10 mouse cellular contexts compared by ENCODE assay signal in the genomic region with DNA sequence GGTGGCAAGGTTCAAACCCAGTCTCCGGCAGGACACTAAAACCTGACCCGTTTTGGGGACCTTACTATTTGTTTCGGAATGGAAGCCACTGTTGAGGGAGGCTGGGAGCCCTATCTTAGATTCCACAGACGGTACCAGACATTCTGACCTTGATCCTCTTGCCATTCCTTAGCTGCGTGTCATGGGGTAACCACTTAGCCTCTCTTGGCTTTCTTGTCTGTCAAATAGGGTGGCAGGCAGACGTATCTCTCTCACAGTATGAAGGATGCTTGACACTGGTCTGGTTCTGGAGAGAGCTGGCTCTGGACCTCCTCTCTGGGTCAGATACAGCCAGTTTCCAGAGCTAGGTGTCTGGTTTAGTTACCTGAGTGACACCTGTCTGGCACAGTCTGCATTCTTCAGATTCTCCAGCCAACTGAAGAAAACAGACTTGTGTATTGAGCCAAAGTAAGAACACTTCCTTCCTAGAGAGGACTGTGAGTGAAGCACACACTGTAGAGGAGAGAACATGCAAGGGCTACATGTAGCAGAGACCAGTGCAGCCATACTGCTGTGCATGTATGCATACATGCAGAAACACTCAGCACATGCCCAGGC. TPM values are rescaled to one million over a fixed set of nuclear protein-coding genes. Genes with fewer than 3 reads are reported as not detected.
DNase-seq lines count a peak whose midpoint lies in the region; ATAC-seq lines count a peak whose summit lies in the region.
"Had no signal": no experiment of that assay in that cellular context is flagged by ENCODE, and none has a peak within 500 bp of the region (broad histone marks: within the 10 kb centered on the region; RNA-seq: fewer than 3 reads in every experiment).

No protein-coding gene starts in this region.

- peak overlapping the region; percentile 39; the same call in 1 of the 2 replicates for H3K9ac ChIP-seq in heart, embryonic 14.5 days (ENCODE audit: low read length)
- H3K9ac ChIP-seq in hindbrain, embryonic 13.5 days = no peak overlapping the region
- H3K9ac ChIP-seq: liver, embryonic 15.5 days had no signal

- DNase-seq in heart, postnatal 10 days = no peak
- DNase-seq in ZHBTc4 (ENCODE audit: low read depth, low spot score) = peak; percentile 17
- DNase-seq in lung, postnatal 36 days = peak; percentile 27
- DNase-seq in urinary bladder, postnatal 36 days (ENCODE audit: low spot score in 2 of 2) = no peak
- DNase-seq in cerebellum, adult 11-12 months = no peak
- DNase-seq: kidney, adult 2 months had no signal

- intact Hi-C loops in heart, postnatal 10 days (cut with DNase I) = no loop called here

- 29% methylated on average over 6 of the region's 6 CpGs for WGBS in heart, embryonic 14.5 days
- WGBS in hindbrain, embryonic 13.5 days = 34% methylated on average over 6 of the region's 6 CpGs

- H3K4me2 ChIP-seq in heart, embryonic 14.5 days (ENCODE audit: low read length) = peak overlapping the region; percentile 66
- peak overlapping the region; percentile 53 for H3K4me2 ChIP-seq in hindbrain, embryonic 13.5 days

- H3K36me3 ChIP-seq in heart, embryonic 14.5 days (ENCODE audit: control insufficient read depth, insufficient read depth, low read length) = peaks cover 18% of the 10 kb centered on the region; the same call in 1 of the 2 replicates
- H3K36me3 ChIP-seq in hindbrain, embryonic 13.5 days = no peaks in the 10 kb centered on the region
- H3K36me3 ChIP-seq: liver, embryonic 15.5 days had no signal

- H3K4me1 ChIP-seq in heart, embryonic 14.5 days (ENCODE audit: control insufficient read depth in 2 of 2, insufficient read depth in 2 of 2, low read length in 2 of 2) = peaks cover 4 to 5% of the 10 kb centered on the region in 2 experiments; a peak in 3 of 4 replicates
- peaks cover 17% of the 10 kb centered on the region for H3K4me1 ChIP-seq in hindbrain, embryonic 13.5 days (replicated peaks)
- H3K4me1 ChIP-seq: liver, embryonic 15.5 days had no signal

- no peak for ATAC-seq in heart, embryonic 14.5 days (ENCODE audit: insufficient number of reproducible peaks, insufficient read depth, low FRiP score, low read depth)
- no peak for ATAC-seq in hindbrain, embryonic 13.5 days (ENCODE audit: low FRiP score)
- no peak for ATAC-seq in cerebellum, adult (ENCODE audit: insufficient number of reproducible peaks, low FRiP score, low TSS enrichment)

- H3K27ac ChIP-seq in heart, embryonic 14.5 days (replicated peaks in 1 of 2; ENCODE audit: control insufficient read depth in 1 of 2, insufficient read depth in 1 of 2, low read depth in 2 of 2, low read length in 2 of 2) = no peak overlapping the region
- H3K27ac ChIP-seq in hindbrain, embryonic 13.5 days = no peak overlapping the region
- H3K27ac ChIP-seq: liver, embryonic 15.5 days had no signal

- H3K4me3 ChIP-seq in heart, embryonic 14.5 days (ENCODE audit: control insufficient read depth in 1 of 2, insufficient read depth in 1 of 2, low read depth in 1 of 2, low read length in 2 of 2) = peak overlapping the region; percentile 13 to 31; a peak in 3 of 4 replicates
- H3K4me3 ChIP-seq in hindbrain, embryonic 13.5 days = peak overlapping the region; percentile 29; the same call in 1 of the 2 replicates
- H3K4me3 ChIP-seq: liver, embryonic 15.5 days had no signal

- no peaks in the 10 kb centered on the region for H3K27me3 ChIP-seq in heart, embryonic 14.5 days (ENCODE audit: control insufficient read depth, insufficient read depth, low read length)
- peaks cover 18% of the 10 kb centered on the region; the same call in 1 of the 2 replicates for H3K27me3 ChIP-seq in hindbrain, embryonic 13.5 days

- H3K9me3 ChIP-seq in heart, embryonic 14.5 days (ENCODE audit: control insufficient read depth, low read length) = no peaks in the 10 kb centered on the region
- H3K9me3 ChIP-seq in hindbrain, embryonic 13.5 days = no peaks in the 10 kb centered on the region
- H3K9me3 ChIP-seq: liver, embryonic 15.5 days had no signal

RNA-seq across cellular contexts. Expression of a gene that starts 56.7 kb away (rescaled TPM):
- polyA plus RNA-seq in heart, embryonic 14.5 days (2014; fragmentation: Nextera tagmentation; extraction: Ambion mirVana) = 6.5 and 6.9 TPM in 2 replicates
- total RNA-seq in heart, postnatal 10 days (2021) = 10 to 100 TPM; 12.9 to 16.4 TPM
- 3.2 and 3.5 TPM in 2 replicates for polyA plus RNA-seq in hindbrain, embryonic 13.5 days (2015; fragmentation: Nextera tagmentation; extraction: Ambion mirVana)

Comparison
In these comparisons a context has a peak if more than half of its experiments do, and no peak if none do; other contexts are left out.
1. DNase-seq: peak in ZHBTc4 (single experiment) and lung, postnatal 36 days (single experiment); none in heart, postnatal 10 days (0 of 2), urinary bladder, postnatal 36 days (0 of 2) and cerebellum, adult 11-12 months (single experiment).